Mouse (Mus musculus): ENCODE measurements around the gene Nabp2.

The Nabp2 gene

GRCm38 (mm10) chr10:128411211-128412054 lies at the start of gene Nabp2, which contains the start of gene Rnf41:
TSS of gene Nabp2 (minus strand) at chr10:128411492.
TSS of gene Rnf41 (plus strand) at chr10:128411657.
- DNase-seq = peak; percentile 98

- peak; percentile 11 for DNase-seq
These were observed 49.0 kb upstream of the Nabp2 start for GRCm38 (mm10) chr10:128460270-128460630.

GRCm38 (mm10) chr10:128459409-128460269 lies 48.3 kb upstream of the Nabp2 start:
- peak; percentile 51 for DNase-seq

GRCm38 (mm10) chr10:128458719-128459408 lies 47.6 kb upstream of the Nabp2 start, which contains the start of gene Smarcc2:
TSS of gene Smarcc2 (plus strand) at chr10:128459248.
- DNase-seq = peak; percentile 86

DNA sequence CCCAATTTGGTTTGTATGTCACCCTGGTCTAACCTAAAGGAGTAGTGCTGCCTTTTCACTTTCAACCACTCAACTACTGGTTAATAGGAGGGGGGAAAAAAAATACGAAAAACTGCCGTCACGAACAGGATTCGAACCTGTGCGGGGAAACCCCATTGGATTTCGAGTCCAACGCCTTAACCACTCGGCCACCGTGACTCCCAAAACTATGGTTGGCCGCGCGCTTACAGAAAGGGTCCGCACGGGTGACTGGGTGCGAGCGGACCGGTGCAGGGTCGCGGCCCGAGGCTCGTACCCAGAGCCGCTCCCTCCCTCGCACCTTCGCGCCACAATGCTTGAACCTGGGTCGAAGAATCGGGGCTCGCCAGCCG lies 47.0 kb upstream of the Nabp2 start:
- peak; percentile 92 for DNase-seq

DNA sequence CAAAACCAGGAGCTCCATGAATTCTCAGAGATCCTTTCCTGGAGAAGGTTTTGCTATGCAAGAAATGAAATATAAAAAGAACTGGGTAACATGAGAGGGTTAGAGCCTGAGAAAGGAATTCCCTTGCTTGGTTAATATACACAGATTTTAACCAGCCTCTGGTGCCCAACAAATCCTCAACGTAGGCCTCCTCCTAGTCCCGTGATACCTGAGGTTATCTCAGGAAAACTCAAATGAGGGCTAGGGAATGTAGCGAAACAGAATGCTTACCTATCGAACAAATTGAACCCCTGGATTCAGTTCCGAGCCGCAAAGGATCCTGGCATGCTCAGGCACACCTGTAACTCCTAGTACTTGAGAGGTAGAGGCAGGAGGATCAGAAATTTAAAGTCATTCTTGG lies 46.4 kb upstream of the Nabp2 start:
- DNase-seq = peak; percentile 11

DNA sequence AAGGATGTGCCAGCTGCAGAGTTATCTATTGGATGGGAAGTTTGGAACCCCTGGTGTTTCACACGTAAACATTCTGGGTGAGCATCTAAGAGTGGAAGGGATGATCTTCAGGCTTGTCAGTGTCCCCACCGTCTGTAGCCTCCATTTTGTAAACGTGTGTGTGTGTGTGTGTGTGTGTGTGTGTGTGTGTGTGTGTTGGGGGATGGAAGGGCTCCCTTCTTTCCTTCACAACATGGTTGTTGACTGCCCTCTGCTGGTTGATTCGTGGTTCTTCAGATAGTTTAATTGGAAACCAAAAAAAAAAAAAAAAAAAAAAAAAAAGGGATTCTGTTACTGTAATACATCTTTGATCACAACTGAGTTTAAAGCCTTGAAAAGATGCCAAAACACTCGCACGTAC lies 44.0 kb upstream of the Nabp2 start:
- DNase-seq = peak; percentile 62

- no peak for DNase-seq
These were observed 43.2 kb upstream of the Nabp2 start for GRCm38 (mm10) chr10:128454471-128454870.

DNA sequence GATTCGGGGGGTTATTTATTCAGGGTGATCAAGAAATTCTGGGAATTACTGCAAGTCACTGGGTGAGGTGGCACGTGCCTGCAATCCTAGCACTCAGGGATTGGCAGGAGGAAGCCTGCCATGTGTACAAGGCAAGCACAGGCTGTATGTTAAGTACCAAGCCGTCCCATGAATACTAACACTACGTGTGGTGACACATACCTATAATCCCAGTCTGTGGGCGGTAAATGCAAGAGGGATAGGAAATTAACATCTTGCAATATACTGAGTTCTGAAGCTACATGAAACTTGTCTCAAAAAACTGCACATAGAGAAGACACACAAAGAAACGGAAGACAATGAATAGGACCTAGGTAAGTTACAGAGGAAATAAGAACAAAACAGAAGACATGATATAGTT lies 39.7 kb upstream of the Nabp2 start:
- DNase-seq = no peak

DNA sequence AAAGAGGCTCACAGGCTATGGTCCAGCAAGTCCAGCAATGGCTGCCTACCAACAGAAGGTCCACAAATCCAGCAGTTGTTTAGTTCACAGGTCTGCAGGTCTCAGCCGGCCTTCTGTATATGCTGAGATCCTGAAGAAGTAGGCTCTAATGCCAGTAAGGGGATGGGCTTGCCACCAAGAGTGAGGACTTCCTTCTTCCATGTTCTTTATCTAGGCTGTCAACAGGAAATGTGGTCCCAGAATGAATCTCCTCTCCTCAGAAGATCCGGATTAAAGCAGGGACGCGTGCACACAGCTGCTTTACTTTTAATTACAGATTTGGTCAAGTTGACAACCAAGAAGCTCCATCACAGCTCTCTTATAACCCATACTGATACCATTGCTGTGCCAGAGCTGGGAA lies 34.1 kb upstream of the Nabp2 start:
- peak; percentile 13 for DNase-seq

DNA sequence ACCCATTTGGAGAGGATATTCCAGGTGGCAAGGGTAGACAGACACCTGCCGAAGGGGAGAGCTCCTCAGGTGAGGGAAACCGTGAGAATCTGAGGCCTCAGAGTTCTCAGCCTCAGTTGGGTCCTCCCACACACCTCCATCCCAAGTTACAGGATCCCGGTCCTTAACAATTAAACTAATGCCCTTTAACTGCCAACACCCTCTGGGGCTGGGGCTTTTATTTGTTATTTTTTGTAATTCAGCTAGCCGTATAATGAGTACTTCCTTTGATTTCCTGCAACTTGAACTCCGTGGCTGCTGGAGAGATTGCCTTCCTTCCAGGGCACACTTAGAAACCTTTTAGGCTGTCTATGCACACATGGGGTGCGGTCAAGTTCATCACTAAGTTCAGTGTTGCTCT lies 33.1 kb upstream of the Nabp2 start:
- DNase-seq = no peak

- DNase-seq = no peak
These were observed 31.4 kb upstream of the Nabp2 start for GRCm38 (mm10) chr10:128442718-128443117.

DNA sequence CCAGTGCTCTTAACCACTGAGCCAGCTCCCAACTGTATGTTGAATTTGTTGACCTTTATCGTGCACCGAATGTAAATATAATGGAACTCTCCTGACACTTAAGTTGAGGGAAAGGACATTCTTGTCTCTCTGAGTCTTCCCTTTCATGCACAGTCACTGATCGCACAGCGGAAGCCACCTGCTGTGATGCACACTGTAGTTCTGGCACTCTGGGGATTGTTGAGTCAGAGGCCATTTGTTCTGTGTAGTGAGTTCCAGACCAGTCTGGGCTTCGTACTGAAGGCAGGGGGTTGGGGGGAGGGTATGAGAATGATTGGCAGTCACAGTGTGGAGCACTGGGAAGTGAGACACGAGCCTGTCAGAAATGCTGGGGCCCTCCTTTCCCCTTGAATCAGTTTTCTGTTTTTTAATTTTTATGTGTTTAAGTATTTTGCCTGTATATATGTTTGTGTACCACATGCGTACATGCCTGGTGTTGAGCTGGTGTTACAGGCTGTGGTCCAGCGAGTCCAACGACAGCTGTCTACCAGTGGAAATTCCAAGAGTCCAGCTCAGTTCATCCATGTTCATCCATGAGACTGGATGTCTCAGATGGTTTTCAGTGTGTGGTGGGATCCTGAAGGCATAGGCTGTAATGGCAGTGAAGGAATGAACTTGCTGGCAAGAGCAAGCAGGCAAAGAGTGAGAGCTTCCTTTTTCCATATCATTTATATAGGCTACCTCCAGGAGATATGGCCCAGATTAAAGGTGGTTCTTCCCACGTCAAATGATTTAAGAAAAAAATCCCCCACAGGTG lies 30.2 kb upstream of the Nabp2 start:
- DNase-seq = no peak

DNA sequence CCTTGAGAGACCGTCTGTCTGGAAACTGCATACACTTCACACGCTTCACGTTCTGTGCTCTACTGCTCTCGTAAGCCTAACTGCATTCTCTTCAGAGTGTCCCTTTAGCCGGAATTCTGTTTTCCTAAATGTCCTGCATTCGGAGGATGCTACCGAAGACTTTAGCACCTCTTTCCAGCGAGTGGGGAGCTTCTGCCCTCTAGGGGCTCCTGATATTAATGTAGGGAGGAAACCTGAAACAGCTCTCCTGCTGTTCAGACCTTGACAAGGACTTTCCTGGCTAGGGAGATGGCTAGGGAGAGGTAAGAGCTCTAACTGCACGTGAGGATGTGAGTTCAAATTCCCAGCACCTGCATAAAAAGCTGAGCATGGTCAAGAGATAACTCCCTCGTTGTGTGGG lies 29.1 kb upstream of the Nabp2 start:
- peak; percentile 32 for DNase-seq

- peak; percentile 16 for DNase-seq
These were observed 27.5 kb upstream of the Nabp2 start for GRCm38 (mm10) chr10:128438675-128439279.

GRCm38 (mm10) chr10:128436376-128436775 lies 25.1 kb upstream of the Nabp2 start:
- no peak for DNase-seq

DNA sequence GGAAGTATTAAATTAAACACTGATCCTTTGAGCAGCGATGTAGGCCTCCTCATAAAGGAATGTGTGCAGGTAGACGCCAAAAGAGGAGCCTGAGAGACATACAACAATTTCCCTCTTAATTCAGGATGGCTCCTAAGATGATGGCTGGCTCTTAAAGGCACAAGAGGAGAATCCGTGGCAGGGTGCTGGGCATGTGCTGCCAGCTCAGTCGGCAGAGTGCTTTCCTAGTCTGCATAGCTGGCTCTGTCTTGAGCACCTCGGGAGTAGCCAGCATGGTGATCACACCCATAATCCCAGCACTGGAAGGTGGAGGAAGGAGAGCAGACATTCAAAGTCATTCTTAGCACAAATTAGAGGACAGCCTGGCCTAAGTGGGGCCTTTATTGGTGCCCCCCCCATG lies 24.6 kb upstream of the Nabp2 start:
- no peak for DNase-seq

DNA sequence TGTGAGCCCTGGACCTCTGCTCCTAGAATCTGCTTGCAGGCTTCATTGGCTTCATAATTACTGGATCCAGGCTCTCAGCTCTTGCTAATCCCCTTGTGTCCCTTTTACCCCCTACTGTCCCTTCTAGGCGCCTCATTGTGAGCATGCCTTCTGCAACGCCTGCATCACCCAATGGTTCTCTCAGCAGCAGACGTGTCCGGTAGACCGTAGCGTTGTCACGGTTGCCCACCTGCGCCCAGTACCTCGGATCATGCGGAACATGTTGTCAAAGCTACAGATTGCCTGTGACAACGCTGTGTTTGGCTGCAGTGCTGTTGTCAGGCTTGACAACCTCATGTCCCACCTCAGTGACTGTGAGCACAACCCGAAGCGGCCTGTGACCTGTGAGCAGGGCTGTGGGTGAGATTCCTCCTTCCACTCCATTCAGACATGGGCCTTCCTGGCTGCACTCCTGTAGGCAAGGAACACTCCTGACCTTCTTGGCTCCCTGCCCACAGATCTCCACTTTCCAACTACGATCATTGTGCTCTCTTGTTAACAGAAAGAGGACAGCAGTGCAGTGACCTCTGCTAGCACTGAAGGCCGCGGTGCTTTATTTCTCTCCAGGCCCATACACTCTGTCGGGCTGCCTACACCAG lies 24.0 kb upstream of the Nabp2 start:
- peak; percentile 85 for DNase-seq

- no peak for DNase-seq
These were observed 23.4 kb upstream of the Nabp2 start for GRCm38 (mm10) chr10:128434681-128435080.

DNA sequence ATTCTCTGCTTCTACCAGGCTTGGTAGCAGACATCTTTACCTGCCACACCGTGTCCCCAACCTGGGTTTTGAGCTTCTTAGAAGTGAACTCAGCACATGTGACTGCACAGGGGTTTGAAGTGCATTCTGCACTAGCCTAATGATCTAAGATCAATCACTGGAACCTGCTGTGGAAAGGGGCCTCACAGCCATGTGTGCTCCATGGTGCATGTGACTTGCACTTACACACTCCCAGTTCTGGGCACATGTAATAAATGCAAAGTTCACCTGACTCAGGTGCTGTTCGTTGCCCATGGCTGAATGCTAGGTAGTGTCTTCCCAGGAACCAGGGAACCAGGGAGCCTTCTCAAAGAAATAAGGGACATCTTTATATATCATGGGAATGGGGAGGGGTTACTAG lies 22.1 kb upstream of the Nabp2 start:
- no peak for DNase-seq

DNA sequence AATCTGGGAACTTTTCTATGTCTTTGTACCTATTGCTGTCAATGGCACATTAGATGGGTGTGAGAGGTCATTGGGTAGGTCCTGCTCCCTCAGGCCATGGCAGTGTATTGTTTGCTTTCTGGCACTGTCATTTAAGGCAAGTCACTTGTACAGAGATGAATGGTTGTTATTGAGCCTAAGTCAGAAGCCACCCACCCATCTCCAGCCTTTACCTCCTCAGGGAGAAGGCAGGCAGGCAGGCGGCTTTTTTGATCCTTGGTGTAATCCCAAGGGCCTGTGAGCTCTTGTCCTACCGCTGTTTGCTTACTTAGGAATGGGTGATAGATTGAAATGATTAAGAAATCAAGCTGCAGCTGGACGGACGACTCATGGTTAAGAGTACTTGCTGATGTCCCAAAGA lies 18.2 kb upstream of the Nabp2 start:
- DNase-seq = no peak

DNA sequence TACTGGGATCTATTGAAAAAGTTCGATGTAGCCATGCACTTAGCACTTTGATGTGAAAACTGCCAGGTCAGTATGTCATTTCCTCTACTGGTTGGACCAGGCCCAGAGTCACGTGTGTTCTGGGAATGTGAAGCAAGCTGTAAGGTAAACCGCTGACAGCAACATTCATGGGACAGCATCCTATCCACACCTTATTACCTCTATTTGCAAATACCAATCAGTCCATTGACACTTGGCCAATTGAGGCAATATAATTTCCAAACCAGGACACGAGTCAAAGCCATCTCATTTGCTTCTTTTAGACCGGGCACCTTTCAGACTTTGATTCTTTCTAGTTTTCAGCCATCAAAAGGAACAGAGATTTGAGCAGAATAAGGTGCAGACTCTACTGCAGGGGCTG lies 17.8 kb upstream of the Nabp2 start:
- no peak for DNase-seq
